Mouse (Mus musculus) kidney, embryonic 16.5 days (tissue): ENCODE data around the gene Lims1. TPM values are rescaled to one million over a fixed set of nuclear protein-coding genes. Genes with fewer than 3 reads are reported as not detected.

ENCODE experiments used
- ATAC-seq: fragments of 200-750 bp; cut with Nextera tagmentation; 2 replicates; pipeline ENCODE4 v1.8.0; 2017; ENCODE audit warnings: moderate TSS enrichment; ENCODE audit not compliant: low FRiP score, low TSS enrichment
- H3K27ac ChIP-seq: fragments of 300-500 bp; sonication (generic); 2 replicates; pipeline ENCODE4 v1.5.1; 2014; ENCODE audit warnings: low read length
- H3K27me3 ChIP-seq: fragments of 300-500 bp; sonication (generic); 2 replicates; pipeline ENCODE4 v1.6.1; 2014; ENCODE audit warnings: low read length, control low read depth, mixed read lengths; ENCODE audit not compliant: insufficient read depth
- H3K36me3 ChIP-seq: fragments of 300-500 bp; sonication (generic); 2 replicates; pipeline ENCODE4 v1.6.1; 2014; ENCODE audit warnings: low read length, control low read depth, mixed read lengths; ENCODE audit not compliant: insufficient read depth
- H3K4me1 ChIP-seq: fragments of 300-500 bp; sonication (generic); 2 replicates; pipeline ENCODE4 v1.6.1; 2014; ENCODE audit warnings: low read length, control low read depth, mixed read lengths; ENCODE audit not compliant: insufficient read depth
- H3K4me2 ChIP-seq: fragments of 300-500 bp; sonication (generic); replicated peaks from 2 replicates; pipeline ENCODE4 v1.6.1; 2014; ENCODE audit warnings: low read depth, low read length
- H3K4me3 ChIP-seq: fragments of 300-500 bp; sonication (generic); 2 replicates; pipeline ENCODE4 v1.5.1; 2014; ENCODE audit warnings: mild to moderate bottlenecking, low read length
- H3K9ac ChIP-seq: fragments of 300-500 bp; sonication (generic); replicated peaks from 2 replicates; pipeline ENCODE4 v1.6.1; 2014; ENCODE audit warnings: low read length
- H3K9me3 ChIP-seq: fragments of 300-500 bp; sonication (generic); 2 replicates; pipeline ENCODE4 v1.6.1; 2016; ENCODE audit warnings: low read length, control low read depth
- WGBS: fragments of 180-500 bp; shearing (Covaris S2); extraction: QIAGEN DNeasy Blood & Tissue Kit; methylation state at CpG from one replicate; pipeline ENCODE4 v1.1.7; 2014; 5-methylcytosine and 5-hydroxymethylcytosine counted together
- polyA plus RNA-seq: library from polyadenylated mRNA; unstranded; fragments of >200 nt; fragmentation: Nextera tagmentation; extraction: Ambion mirVana; gene quantifications from 2 replicates; pipeline ENCODE4 v1.2.1, GENCODE M21; 2015

Lims1 gene
- polyA plus RNA-seq, 1 experiment from 2014 or later = 153 TPM

DNA sequence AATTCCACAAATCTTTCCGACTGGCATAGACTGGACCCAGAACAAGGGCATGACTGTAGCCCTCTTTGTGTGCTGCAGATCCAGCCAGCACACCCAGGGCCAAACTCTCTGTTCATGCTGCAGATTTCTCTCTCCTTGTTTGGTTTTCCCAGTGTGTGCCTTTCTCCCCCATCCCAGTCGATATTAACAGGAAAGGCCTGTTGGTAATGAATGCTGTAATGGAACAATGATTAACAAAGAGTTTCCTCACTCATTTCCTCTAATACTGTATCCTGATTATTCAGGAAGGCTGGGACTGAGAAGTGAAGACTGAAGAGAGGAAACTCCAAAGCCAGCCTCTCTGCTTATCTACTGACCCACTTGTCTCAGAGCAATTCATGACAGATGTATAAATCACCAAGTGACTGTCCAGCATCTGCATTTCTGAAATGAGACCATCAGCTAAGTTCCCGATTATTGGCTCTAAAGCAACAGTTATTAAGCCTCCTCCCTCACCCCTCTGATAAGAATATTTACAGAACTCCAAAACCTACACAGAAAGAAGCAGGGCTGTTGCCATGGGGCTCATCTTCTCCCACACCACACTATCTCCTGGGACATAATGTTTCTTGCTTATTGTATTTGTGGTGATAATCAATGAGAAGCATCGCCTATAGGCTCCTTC, 82.2 kb downstream of the Lims1 start:
- H3K9ac ChIP-seq = peak overlapping the region; percentile 41; the same call in 1 of the 2 replicates
- H3K27ac ChIP-seq = peak overlapping the region; percentile 91
- H3K36me3 ChIP-seq = peaks cover 45% of the 10 kb centered on the region
- no peaks in the 10 kb centered on the region for H3K27me3 ChIP-seq
- peak; percentile 82 for ATAC-seq
- no peaks in the 10 kb centered on the region for H3K9me3 ChIP-seq
- H3K4me2 ChIP-seq = 0 out of 2 replicates have a peak overlapping the region, but pooled peaks have one; percentile 12
- H3K4me1 ChIP-seq = peaks cover 12% of the 10 kb centered on the region
- WGBS = 61% methylated on average over 4 of the region's 4 CpGs
- no peak overlapping the region for H3K4me3 ChIP-seq

DNA sequence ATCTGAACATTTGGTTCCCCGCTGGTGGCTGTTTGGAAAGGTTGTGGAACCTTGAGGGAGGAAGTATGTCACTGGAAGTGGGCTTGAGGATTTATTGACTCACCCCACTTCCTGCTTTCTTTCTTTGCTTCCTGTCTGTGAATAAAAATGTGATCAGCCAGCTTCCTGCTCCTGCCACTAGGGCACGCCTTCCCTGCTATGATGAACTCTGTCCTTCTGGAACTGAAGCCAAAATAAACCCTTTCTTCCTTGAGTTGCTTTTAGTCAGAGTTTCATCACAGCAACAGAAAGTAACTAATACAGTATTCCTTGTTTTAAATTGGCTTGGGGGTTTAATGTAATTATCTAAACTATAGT, 82.7 kb downstream of the Lims1 start:
- peak; percentile 51; the same call in 1 of the 2 replicates for ATAC-seq
- H3K36me3 ChIP-seq = peaks cover 47% of the 10 kb centered on the region
- H3K27me3 ChIP-seq = no peaks in the 10 kb centered on the region
- H3K9me3 ChIP-seq = no peaks in the 10 kb centered on the region
- no peak overlapping the region for H3K9ac ChIP-seq
- H3K4me1 ChIP-seq = peaks cover 12% of the 10 kb centered on the region
- 0 out of 2 replicates have a peak overlapping the region, but pooled peaks have one; percentile 12 for H3K4me2 ChIP-seq
- WGBS = 65% methylated on average over 2 of the region's 2 CpGs
- H3K4me3 ChIP-seq = no peak overlapping the region
- peak overlapping the region; percentile 91 for H3K27ac ChIP-seq

DNA sequence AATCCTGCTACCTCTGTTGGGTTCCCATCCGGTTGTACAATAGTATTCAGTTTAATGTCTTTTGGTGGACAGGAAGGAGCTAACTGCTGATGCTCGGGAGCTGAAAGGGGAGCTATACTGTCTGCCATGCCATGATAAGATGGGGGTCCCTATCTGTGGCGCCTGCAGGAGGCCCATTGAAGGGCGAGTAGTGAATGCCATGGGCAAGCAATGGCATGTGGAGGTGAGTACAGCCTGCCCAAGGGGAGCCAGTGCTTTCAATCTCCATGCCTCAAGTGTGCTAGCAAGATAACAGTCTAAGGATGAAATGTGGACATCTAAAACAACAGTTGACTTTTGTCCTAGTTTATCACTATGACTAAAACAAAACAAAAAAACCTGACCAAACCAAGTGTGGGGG, 89.1 kb downstream of the Lims1 start:
- WGBS = 89% methylated on average over 4 of the region's 4 CpGs
- Histone ChIP-seq H3K9ac (no peak overlapping the region), H3K4me2 (no peak overlapping the region), H3K27ac (no peak overlapping the region), H3K36me3 (peaks cover 59% of the 10 kb centered on the region), H3K27me3 (no peaks in the 10 kb centered on the region), H3K4me3 (no peak overlapping the region), H3K9me3 (no peaks in the 10 kb centered on the region), H3K4me1 (no peaks in the 10 kb centered on the region)
- ATAC-seq = no peak

DNA sequence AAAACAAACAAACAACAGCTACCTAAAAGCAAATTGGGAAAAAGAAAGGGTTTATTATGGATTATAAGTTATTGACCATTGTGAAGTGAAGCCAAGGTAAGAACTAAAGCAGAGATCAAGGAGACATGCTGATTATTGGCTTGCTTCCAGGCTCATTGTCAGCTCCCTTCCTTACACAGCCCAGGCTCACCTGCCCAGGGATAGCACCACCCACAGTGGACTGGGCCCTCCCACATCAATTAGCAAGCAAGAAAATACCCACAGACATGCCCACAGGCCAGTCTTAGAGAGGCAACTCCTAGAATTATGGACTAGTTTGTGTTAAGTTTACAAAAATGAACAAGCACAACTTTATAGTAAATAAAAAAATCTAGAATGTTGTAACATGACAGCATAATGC, 89.6 kb downstream of the Lims1 start:
- peaks cover 63% of the 10 kb centered on the region for H3K36me3 ChIP-seq

DNA sequence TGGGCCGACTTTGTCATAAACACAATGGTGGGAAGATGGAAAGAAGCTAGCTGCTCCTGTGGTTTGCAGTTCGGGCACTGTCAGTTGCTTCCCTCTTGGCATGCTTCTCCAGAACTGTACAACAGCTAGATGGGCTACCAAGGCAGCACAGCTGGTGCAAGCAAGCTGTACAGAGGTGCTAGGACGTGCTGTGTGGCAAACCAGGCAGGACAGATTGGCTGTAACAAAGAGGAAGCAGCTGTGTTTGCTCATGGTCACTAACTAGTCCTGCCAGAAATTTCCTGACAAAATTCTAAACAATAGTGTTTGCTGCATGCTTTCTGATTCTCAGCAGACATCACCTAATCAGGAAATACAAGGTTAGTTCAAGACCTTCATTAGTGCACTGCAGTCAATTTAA, 93.4 kb downstream of the Lims1 start:
- no peak overlapping the region for H3K27ac ChIP-seq
- H3K36me3 ChIP-seq = peaks cover 43% of the 10 kb centered on the region
- H3K4me1 ChIP-seq = no peaks in the 10 kb centered on the region
- no peak overlapping the region for H3K9ac ChIP-seq
- no peaks in the 10 kb centered on the region for H3K27me3 ChIP-seq
- H3K4me3 ChIP-seq = no peak overlapping the region
- WGBS = 82% methylated on average over 3 of the region's 3 CpGs
- H3K9me3 ChIP-seq = no peaks in the 10 kb centered on the region
- H3K4me2 ChIP-seq = no peak overlapping the region
- no peak for ATAC-seq

More for the DNA sequence above, 89.6 kb downstream of the Lims1 start:
- H3K27ac ChIP-seq = no peak overlapping the region
- no peak overlapping the region for H3K4me3 ChIP-seq
- no peaks in the 10 kb centered on the region for H3K4me1 ChIP-seq
- H3K9me3 ChIP-seq = no peaks in the 10 kb centered on the region
- no peak overlapping the region for H3K4me2 ChIP-seq
- no peaks in the 10 kb centered on the region for H3K27me3 ChIP-seq
- ATAC-seq = no peak
- no peak overlapping the region for H3K9ac ChIP-seq

DNA sequence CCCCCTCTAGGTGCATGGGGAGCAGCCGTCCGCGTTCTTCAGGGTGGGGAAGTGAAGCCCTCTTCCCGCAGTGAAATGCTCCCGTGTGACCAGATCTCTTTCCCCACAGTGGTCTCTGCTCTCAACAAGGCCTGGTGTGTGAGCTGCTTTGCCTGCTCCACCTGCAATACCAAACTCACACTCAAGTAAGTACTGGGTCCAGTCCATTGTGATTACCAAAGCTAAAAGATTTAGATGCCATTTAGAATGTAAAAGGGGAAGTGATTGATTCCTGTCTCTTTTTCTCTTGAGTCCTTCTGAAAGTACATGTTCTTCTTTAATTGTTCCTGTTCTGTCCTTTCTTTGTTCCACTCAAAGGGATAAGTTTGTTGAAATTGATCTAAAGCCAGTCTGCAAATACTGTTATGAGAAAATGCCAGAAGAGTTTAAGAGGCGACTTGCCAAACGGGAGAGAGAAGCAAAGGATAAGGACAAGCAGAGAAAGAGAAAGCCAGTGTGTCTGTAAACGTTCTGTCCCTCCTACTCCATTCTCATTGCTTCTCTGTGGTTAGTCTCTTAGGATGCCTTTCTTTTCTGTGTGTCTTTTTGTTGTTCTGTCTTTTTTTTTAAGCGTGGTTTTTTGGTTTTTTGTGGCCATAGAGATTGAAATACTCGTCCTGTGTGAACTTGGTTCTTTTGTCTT, 95.2 kb downstream of the Lims1 start:
- Histone ChIP-seq H3K27ac (no peak overlapping the region), H3K9ac (no peak overlapping the region), H3K4me1 (no peaks in the 10 kb centered on the region), H3K36me3 (peaks cover 38% of the 10 kb centered on the region), H3K9me3 (no peaks in the 10 kb centered on the region), H3K4me3 (no peak overlapping the region), H3K4me2 (no peak overlapping the region), H3K27me3 (no peaks in the 10 kb centered on the region)
- 91% methylated on average over 10 of the region's 10 CpGs for WGBS
- ATAC-seq = no peak

DNA sequence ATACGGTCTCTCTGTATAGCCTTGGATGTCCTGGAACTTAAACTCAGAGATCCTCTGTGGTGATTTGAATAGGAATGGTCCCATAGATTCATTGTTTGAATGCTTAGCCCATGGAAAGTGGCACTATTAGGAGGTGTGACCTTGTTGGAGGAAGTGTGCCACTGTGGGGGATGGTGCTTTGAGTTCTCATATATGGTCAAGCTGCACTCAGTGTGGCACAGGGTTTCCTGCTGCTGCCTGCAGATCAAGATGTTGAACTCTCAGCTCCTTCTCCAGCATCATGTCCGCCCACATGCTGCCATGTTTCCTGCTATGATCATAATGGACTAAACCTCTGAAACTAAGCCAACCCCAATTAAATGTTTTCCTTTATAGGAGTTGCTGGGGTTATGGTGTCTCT, 104.7 kb downstream of the Lims1 start:
- no peaks in the 10 kb centered on the region for H3K9me3 ChIP-seq
- H3K4me1 ChIP-seq = no peaks in the 10 kb centered on the region
- WGBS = 96% methylated on average over 2 of the region's 2 CpGs
- ATAC-seq = no peak
- no peak overlapping the region for H3K4me3 ChIP-seq
- no peak overlapping the region for H3K9ac ChIP-seq
- peaks cover 18% of the 10 kb centered on the region for H3K36me3 ChIP-seq
- no peak overlapping the region for H3K4me2 ChIP-seq
- no peaks in the 10 kb centered on the region for H3K27me3 ChIP-seq
- no peak overlapping the region for H3K27ac ChIP-seq

DNA sequence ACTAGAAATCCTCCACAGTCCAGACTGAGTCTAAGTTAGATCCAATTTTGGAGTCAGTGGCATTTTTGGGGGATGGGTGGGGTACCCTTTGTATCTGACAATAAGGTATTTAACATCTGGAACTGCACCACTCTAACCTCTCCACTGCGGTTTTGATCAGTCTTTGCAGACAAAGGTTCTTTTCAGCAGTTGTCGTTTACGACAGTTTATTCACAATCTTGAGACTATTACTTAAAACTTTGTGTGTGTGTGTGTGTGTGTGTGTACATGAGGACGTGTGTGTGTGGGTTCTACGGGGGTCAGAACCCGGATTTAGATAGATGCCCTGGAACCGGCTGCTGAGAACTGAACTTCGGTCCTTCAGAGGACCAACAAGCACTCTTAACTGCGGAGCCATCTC, 122.6 kb downstream of the Lims1 start:
- H3K4me2 ChIP-seq = peak overlapping the region; percentile 64
- H3K36me3 ChIP-seq = no peaks in the 10 kb centered on the region
- H3K27ac ChIP-seq = peak overlapping the region; percentile 75
- no peaks in the 10 kb centered on the region for H3K9me3 ChIP-seq
- peak overlapping the region; percentile 99 for H3K9ac ChIP-seq
- peak overlapping the region; percentile 99 for H3K4me3 ChIP-seq
- WGBS = 22% methylated on average over 9 of the region's 9 CpGs
- no peak for ATAC-seq
- no peaks in the 10 kb centered on the region for H3K27me3 ChIP-seq
- H3K4me1 ChIP-seq = peaks cover 13% of the 10 kb centered on the region; the same call in 1 of the 2 replicates

DNA sequence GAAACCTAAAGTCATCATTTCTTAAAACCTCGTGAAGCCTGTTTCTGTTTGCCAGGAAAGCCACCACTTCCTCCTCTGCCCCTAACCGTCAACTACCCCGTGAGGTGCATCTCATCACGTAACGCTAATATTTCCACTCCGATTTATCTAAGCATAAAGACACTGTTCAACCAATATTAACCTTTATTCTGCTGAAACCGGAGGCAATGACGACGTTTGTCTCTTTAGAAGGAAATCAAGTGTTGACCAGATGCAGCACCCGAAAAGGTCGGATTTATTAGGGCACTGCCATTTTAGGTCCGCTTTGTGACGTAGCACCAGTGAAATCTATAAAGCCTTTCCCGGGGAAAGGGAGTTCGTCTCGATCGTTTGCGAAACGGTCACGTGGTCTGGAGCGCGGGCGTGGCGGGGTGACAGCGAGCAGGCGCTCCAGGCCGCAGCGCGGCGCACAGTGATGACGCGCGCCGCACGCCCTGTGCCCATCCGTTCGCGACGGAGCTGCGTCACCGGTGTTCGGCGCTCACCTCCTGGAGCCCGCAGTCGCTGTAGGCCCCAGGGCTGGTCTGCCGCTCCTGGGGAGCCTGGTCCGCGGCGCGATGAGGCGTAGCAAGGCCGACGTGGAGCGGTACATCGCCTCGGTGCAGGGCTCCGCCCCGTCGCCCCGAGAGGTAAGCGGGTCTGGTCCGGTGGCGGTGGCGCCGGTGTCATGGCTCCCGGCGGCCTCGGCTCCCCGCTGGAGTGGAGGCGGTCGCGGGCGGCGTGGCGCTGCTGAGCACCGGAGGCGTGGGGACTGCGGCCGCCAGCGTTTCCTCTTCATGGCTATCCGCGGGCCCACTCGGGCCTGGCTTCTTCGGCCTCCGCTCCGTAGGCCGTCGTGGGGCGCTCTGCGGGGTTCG, 123.4 kb downstream of the Lims1 start, which contains the start of gene Ranbp2:
Gene Ranbp2 (plus strand): TSS at position 537 of the 896 bp plus-strand sequence.
- H3K4me2 ChIP-seq = peak within 1 kb of the TSS; percentile 70
- peak within 1 kb of the TSS; percentile 99 for H3K4me3 ChIP-seq
- no peaks in the 10 kb centered on the region for H3K27me3 ChIP-seq
- H3K36me3 ChIP-seq = no peaks in the 10 kb centered on the region
- H3K4me1 ChIP-seq = peaks cover 13% of the 10 kb centered on the region; the same call in 1 of the 2 replicates
- H3K27ac ChIP-seq = peak within 1 kb of the TSS; percentile 95
- no peaks in the 10 kb centered on the region for H3K9me3 ChIP-seq
- WGBS = under 1% methylated on average over 86 of the region's 91 CpGs
- ATAC-seq = peak; percentile 99
- peak within 1 kb of the TSS; percentile 99 for H3K9ac ChIP-seq
